Mouse (Mus musculus) hindbrain, embryonic 16.5 days (tissue): ENCODE data around the gene Atp2a1. TPM values are rescaled to one million over a fixed set of nuclear protein-coding genes. Genes with fewer than 3 reads are reported as not detected.

Experiments used
- ATAC-seq: fragments of 200-750 bp; cut with Nextera tagmentation; 2 replicates; pipeline ENCODE4 v1.8.0; 2017; ENCODE audit warnings: moderate TSS enrichment, moderate library complexity
- H3K27ac ChIP-seq: fragments of 300-500 bp; sonication (generic); 2 replicates; pipeline ENCODE4 v1.5.1; 2014; ENCODE audit warnings: low read depth, mild to moderate bottlenecking, control low read depth, low read length, moderate library complexity
- H3K27me3 ChIP-seq: fragments of 300-500 bp; sonication (generic); replicated peaks from 2 replicates; pipeline ENCODE4 v1.6.1; 2014; ENCODE audit warnings: low read length; ENCODE audit not compliant: control insufficient read depth, insufficient read depth
- H3K36me3 ChIP-seq: fragments of 300-500 bp; sonication (generic); 2 replicates; pipeline ENCODE4 v1.6.1; 2014; ENCODE audit warnings: mild to moderate bottlenecking, low read length, moderate library complexity, mixed read lengths; ENCODE audit not compliant: control insufficient read depth, insufficient read depth
- H3K4me1 ChIP-seq: fragments of 300-500 bp; sonication (generic); 2 replicates; pipeline ENCODE4 v1.6.1; 2014; ENCODE audit warnings: low read depth, low read length; ENCODE audit not compliant: control insufficient read depth, insufficient read depth
- H3K4me2 ChIP-seq: fragments of 300-500 bp; sonication (generic); 2 replicates; pipeline ENCODE4 v1.6.1; 2014; ENCODE audit warnings: mild to moderate bottlenecking, low read length, control low read depth, moderate library complexity
- H3K4me3 ChIP-seq: fragments of 300-500 bp; sonication (generic); 2 replicates; pipeline ENCODE4 v1.5.1; 2014; ENCODE audit warnings: mild to moderate bottlenecking, low read length, control low read depth, moderate library complexity
- H3K9ac ChIP-seq: fragments of 300-500 bp; sonication (generic); 2 replicates; pipeline ENCODE4 v1.6.1; 2014; ENCODE audit warnings: low read depth, mild to moderate bottlenecking, control low read depth, low read length, moderate library complexity
- H3K9me3 ChIP-seq: fragments of 300-500 bp; sonication (generic); 2 replicates; pipeline ENCODE4 v1.6.1; 2014; ENCODE audit warnings: mild to moderate bottlenecking, low read length, moderate library complexity; ENCODE audit not compliant: control insufficient read depth
- WGBS: fragments of 180-500 bp; shearing (Covaris S2); extraction: QIAGEN DNeasy Blood & Tissue Kit; methylation state at CpG from one replicate; pipeline ENCODE4 v1.1.7; 2014; 5-methylcytosine and 5-hydroxymethylcytosine counted together
- polyA plus RNA-seq: library from polyadenylated mRNA; unstranded; fragments of >200 nt; fragmentation: Nextera tagmentation; extraction: Ambion mirVana; gene quantifications from 2 replicates; pipeline ENCODE4 v1.2.1, GENCODE M21; 2015

Gene Atp2a1
- polyA plus RNA-seq, 1 experiment from 2014 or later, result 0.56 TPM

GRCm38 (mm10) chr7:126458844-126459618, 3.9 kb downstream of the Atp2a1 start:
- Histone ChIP-seq H3K27me3 (no peaks in the 10 kb centered on the region), H3K9me3 (no peaks in the 10 kb centered on the region), H3K4me3 (no peak overlapping the region), H3K4me1 (no peaks in the 10 kb centered on the region), H3K4me2 (no peak overlapping the region), H3K36me3 (no peaks in the 10 kb centered on the region), H3K27ac (no peak overlapping the region), H3K9ac (no peak overlapping the region)
- no peak for ATAC-seq
- WGBS, result 88% methylated on average over 11 of the region's 11 CpGs

DNA sequence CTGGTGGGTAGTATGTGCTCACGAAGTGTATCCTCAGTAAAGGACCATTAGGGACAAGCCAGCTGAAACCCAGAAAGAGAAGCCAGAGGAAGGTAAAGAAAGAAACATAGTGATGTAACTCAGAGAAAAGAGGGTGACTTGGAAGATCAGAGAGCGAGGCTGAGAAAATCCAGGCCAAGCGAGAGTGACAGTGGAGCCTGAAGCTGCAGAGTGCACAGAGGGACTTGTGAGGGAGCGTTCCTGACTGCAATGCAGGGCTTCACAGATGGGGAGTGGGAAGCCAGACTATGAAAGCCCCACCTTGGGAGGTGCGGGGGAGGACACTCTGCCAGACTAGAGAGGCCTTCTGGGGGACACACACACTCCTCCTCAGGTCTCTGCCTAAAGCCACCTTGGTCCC, 4.7 kb downstream of the Atp2a1 start:
- H3K4me1 ChIP-seq, result no peaks in the 10 kb centered on the region
- H3K9ac ChIP-seq, result no peak overlapping the region
- no peak overlapping the region for H3K4me2 ChIP-seq
- H3K27ac ChIP-seq, result no peak overlapping the region
- H3K9me3 ChIP-seq, result no peaks in the 10 kb centered on the region
- no peak overlapping the region for H3K4me3 ChIP-seq
- ATAC-seq, result no peak
- H3K36me3 ChIP-seq, result no peaks in the 10 kb centered on the region
- H3K27me3 ChIP-seq, result no peaks in the 10 kb centered on the region
- WGBS, result 77% methylated on average over 5 of the region's 5 CpGs

GRCm38 (mm10) chr7:126456382-126457266, 6.3 kb downstream of the Atp2a1 start:
- Histone ChIP-seq H3K27me3 (no peaks in the 10 kb centered on the region), H3K27ac (no peak overlapping the region), H3K9me3 (no peaks in the 10 kb centered on the region), H3K4me1 (no peaks in the 10 kb centered on the region), H3K4me3 (no peak overlapping the region), H3K9ac (no peak overlapping the region), H3K36me3 (no peaks in the 10 kb centered on the region), H3K4me2 (no peak overlapping the region)
- no peak for ATAC-seq
- 87% methylated on average over 17 of the region's 17 CpGs for WGBS

DNA sequence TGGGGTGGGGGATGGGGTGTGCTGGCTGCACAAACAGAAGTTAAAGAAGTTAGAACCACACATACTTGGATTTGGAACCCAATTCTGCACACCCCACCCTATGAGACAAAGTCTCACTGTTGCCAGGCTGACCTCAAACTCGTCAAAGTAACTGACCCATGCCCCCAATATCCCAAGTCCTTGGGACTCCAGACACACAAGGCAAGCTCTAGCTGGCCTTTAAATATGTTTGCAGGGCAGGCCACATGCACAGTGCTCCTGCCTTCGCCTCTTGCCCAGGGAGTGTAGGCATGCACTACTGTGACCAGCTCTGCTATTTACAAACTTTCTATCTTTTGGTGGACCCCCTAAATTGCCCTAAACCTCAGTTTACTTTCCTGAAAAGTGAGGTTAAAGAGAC, 7.7 kb downstream of the Atp2a1 start:
- H3K27me3 ChIP-seq, result no peaks in the 10 kb centered on the region
- no peaks in the 10 kb centered on the region for H3K9me3 ChIP-seq
- no peak for ATAC-seq
- no peak overlapping the region for H3K4me3 ChIP-seq
- 81% methylated on average over 2 of the region's 2 CpGs for WGBS
- no peak overlapping the region for H3K9ac ChIP-seq
- no peak overlapping the region for H3K27ac ChIP-seq
- H3K36me3 ChIP-seq, result no peaks in the 10 kb centered on the region
- H3K4me2 ChIP-seq, result no peak overlapping the region
- no peaks in the 10 kb centered on the region for H3K4me1 ChIP-seq

- H3K9ac ChIP-seq, result no peak overlapping the region
- 77% methylated on average over 7 of the region's 7 CpGs for WGBS
- H3K4me1 ChIP-seq, result no peaks in the 10 kb centered on the region
- H3K4me3 ChIP-seq, result no peak overlapping the region
- H3K36me3 ChIP-seq, result no peaks in the 10 kb centered on the region
- H3K9me3 ChIP-seq, result no peaks in the 10 kb centered on the region
- ATAC-seq, result no peak
- H3K27ac ChIP-seq, result no peak overlapping the region
- H3K27me3 ChIP-seq, result no peaks in the 10 kb centered on the region
- H3K4me2 ChIP-seq, result no peak overlapping the region
Observed at GRCm38 (mm10) chr7:126453861-126454260, 9.0 kb downstream of the Atp2a1 start.

DNA sequence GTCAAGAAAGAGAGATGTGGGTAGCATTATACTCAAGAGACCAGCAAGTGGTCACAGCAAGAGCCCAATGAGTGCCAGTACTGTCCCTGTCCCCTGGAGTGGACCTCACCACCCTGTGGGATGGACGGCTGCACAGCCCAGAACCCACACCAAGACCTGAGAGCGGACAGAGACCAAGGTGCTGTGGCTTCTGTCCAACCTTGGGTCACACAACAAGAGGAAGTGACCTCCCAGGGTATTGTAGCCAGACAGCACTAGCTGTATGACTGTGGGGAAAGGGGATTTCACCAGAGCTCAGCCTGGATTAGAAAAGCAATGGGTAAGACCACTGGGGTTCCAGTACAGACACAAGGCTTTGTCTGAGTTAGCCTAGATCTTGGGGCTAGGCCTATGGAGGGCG, 10.7 kb downstream of the Atp2a1 start:
- H3K27me3 ChIP-seq, result no peaks in the 10 kb centered on the region
- no peaks in the 10 kb centered on the region for H3K9me3 ChIP-seq
- no peaks in the 10 kb centered on the region for H3K4me1 ChIP-seq
- no peak overlapping the region for H3K27ac ChIP-seq
- peaks cover 4% of the 10 kb centered on the region; the same call in 1 of the 2 replicates for H3K36me3 ChIP-seq
- 91% methylated on average over 3 of the region's 3 CpGs for WGBS
- no peak overlapping the region for H3K4me2 ChIP-seq
- ATAC-seq, result no peak
- no peak overlapping the region for H3K9ac ChIP-seq
- H3K4me3 ChIP-seq, result no peak overlapping the region

DNA sequence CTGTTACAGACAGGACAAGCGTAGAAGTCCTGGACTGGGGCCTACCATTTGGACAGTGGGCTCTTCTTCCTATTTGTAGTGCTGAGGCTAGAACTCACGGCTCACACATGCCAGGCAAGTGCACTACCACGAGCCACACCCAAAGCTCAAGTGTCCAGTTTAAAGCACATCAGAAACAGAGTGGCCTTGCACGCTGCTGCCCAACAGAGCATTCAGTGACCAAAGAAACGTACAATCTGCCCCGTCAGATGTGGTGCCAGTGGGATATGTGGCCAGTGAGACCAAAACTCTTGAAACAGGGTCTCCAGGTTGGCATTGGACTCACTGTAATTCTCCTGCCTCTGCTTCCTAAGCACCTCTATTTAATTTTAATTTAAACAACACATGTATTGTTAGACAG, 12.3 kb downstream of the Atp2a1 start:
- Histone ChIP-seq H3K4me2 (no peak overlapping the region), H3K27ac (no peak overlapping the region), H3K4me3 (no peak overlapping the region), H3K36me3 (peaks cover 7% of the 10 kb centered on the region; the same call in 1 of the 2 replicates), H3K27me3 (no peaks in the 10 kb centered on the region), H3K9ac (no peak overlapping the region), H3K4me1 (no peaks in the 10 kb centered on the region), H3K9me3 (no peaks in the 10 kb centered on the region)
- no peak for ATAC-seq
- 88% methylated on average over 6 of the region's 6 CpGs for WGBS

DNA sequence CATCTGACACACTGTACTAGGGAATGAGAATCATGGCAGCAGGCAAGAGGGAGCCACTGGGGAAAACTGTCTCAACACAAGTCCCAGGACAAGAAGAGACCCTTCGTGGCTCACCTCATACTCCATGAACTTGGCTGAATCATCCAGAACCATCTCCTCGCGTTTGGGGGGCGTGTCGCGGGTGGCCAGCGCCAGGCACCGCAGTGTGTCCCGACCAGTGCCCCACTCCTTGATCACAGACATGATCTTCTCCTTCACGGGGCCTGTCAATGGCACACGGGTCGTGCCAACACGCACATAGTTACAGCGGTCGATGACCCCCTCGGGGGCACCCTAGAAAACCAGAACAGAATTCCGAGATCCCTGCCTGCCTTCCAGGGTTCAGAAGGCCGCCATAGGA, 12.9 kb downstream of the Atp2a1 start:
- no peaks in the 10 kb centered on the region for H3K4me1 ChIP-seq
- WGBS, result 94% methylated on average over 18 of the region's 18 CpGs
- no peak overlapping the region for H3K9ac ChIP-seq
- H3K36me3 ChIP-seq, result peaks cover 10% of the 10 kb centered on the region; the same call in 1 of the 2 replicates
- H3K27me3 ChIP-seq, result no peaks in the 10 kb centered on the region
- H3K4me3 ChIP-seq, result no peak overlapping the region
- no peak for ATAC-seq
- no peak overlapping the region for H3K27ac ChIP-seq
- no peaks in the 10 kb centered on the region for H3K9me3 ChIP-seq
- no peak overlapping the region for H3K4me2 ChIP-seq

DNA sequence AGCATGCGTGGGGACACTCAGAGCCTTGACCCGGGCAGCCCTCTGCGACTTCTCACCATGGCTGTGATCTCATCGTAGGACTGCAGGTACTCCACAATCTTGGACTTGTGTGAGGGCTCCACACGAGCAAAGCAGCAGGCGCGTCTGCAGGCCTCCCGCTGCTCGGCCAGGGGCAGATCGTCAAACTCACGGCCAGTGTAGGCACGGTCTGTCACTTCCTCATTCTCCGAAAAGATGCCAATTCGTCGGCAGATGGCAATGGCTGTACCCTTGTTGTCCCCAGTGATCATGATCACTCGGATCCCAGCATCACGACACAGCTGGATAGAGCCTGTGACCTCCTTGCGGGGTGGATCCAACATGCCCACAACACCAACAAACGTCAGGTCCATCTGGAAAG, 14.4 kb downstream of the Atp2a1 start:
- ATAC-seq, result no peak
- H3K36me3 ChIP-seq, result peaks cover 16% of the 10 kb centered on the region
- H3K27ac ChIP-seq, result no peak overlapping the region
- H3K4me3 ChIP-seq, result no peak overlapping the region
- no peak overlapping the region for H3K4me2 ChIP-seq
- H3K27me3 ChIP-seq, result no peaks in the 10 kb centered on the region
- H3K9me3 ChIP-seq, result no peaks in the 10 kb centered on the region
- WGBS, result 89% methylated on average over 19 of the region's 19 CpGs
- no peak overlapping the region for H3K9ac ChIP-seq
- H3K4me1 ChIP-seq, result no peaks in the 10 kb centered on the region
